Mouse (Mus musculus): ENCODE measurements around the gene Timm44.

DNA sequence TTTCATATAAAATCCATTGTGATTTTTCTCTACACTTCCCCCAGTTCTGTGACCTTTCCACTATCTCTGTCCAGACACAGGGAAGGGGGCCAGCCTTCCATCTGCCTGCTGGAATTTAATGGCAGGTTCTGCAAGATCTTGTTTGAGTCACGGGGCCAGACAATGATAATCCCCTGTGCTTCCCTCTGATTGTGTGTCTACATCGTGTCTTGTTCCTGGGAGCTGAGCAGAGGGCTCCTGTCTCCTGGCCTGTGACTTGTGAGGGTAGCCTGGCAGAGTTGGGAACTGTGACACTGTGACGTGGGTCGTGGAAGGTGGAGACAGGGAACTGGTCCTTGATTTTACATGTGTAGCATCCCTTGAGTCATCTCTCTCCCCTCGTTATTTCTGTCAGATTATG, 45.9 kb downstream of the Timm44 start:
- TF ChIP-seq POLR2A (IDR thresholded peaks at IDR 0.05; ENCODE audit: insufficient read depth, low read depth, low read length) (no peak), CTCF (IDR thresholded peaks at IDR 0.05) (no peak)

All from heart, adult 2 months (tissue).